Mouse (Mus musculus) thymus, postnatal 36 days (tissue): ENCODE results near the gene Cand2.
A peak's percentile ranks its signal among the peaks of the same experiment; 100 is the strongest.

Experiments
- DNase-seq, 2 experiments: peaks; one replicate each; pipeline ENCODE4 v3.0.0; 2022; ENCODE audit warnings: mixed read lengths in 2 of 2

The Cand2 gene

DNA sequence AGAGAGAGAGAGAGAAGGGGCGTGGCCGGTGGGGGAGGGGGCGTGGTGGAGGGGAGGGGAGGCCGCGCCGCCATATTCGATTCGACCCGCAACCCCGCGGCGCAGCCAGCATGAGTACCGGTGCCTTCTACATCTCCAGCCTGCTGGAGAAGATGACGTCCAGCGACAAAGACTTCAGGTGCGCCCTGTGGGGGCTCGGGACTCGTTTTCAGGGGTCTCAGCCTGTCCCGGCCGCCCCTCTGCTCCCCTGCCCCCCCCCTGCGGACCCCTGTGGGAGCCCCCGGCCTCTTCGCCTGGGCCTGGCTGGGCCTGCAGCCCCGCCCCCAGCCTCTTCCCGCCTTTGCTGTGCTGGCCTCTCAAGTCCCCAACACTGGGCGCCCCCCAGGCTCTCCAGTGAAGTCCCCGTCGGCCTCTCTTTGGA is at the start of gene Cand2:
Cand2 (plus strand) TSS at position 38 of the 421 bp plus-strand sequence.
- DNase-seq: peak; percentile 64 to 68

DNA sequence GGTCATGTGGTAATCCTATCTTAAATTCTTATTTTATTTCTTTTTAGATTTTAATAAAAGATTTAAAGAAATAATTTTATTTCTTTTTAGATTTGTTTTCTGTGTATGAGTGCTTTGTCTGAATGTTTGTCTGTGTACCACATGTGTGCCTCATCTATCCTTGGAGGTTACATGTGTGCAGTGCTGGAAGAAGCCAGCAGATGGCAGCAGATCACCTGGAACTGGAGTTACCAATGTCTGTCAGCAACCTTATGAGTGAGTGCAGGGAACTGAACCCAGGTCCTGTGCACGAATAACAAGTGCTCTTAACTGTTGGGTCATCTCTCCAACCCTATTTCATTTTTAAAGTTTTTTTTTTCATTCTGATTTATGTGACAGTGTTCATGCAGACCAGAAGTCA is 47.2 kb upstream of the Cand2 start:
- DNase-seq: peak; percentile 67 to 71

DNA sequence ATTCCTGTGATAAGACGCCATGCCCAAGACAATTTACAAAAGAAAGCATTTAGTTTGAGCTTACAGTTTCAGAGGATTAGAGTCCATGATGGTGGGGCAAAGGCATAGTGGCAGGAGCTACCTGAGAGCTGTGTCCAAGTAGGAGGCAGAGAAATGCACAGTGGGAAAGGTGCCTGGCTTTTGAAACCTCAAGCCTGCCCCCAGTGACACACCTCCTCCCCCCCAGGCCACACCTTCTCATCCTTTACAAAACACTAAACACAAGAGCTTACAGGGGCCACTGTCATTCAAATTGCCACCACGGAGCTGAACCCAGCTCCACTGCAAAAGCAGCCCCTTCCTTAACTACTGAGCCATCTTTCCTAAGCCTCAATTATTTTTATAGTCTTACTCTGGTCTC is 46.8 kb upstream of the Cand2 start:
- DNase-seq: no peak

DNA sequence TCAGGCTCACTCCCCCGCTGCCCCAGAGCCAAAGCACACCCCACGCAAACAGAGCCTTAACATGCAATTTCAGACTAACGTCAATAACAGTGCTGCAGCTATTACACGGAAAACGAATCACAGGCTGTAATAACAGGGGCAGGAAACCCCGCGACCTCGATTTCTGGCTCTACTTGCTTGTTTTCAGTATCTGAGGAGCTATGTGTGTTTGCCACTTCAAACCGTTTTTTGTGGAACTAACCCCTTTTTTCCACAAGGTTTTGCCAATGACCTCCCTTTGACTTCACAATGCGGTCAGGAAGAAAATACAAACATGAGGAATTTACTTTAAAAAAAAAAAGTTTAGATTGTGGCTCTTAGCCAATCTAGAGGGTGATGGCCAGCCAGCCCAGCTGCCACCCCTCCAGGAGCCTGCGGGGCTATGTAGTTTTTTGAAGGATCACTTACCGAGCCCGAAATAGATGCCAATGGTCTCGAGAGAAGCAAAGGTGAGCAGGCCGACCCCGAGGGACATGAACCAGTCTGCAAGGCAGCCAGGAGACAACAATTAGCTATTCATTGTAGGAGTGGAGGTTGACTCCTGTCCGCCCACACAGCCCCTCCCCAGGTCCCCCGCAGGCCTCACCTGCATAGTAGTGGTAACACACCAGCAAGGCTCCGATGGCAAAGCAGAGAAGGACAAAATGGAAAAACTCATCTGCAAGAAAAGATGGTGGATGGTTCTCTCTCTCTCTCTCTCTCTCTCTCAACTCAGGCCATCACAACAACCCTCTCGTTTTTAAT is 43.6 kb upstream of the Cand2 start:
- DNase-seq: no peak

DNA sequence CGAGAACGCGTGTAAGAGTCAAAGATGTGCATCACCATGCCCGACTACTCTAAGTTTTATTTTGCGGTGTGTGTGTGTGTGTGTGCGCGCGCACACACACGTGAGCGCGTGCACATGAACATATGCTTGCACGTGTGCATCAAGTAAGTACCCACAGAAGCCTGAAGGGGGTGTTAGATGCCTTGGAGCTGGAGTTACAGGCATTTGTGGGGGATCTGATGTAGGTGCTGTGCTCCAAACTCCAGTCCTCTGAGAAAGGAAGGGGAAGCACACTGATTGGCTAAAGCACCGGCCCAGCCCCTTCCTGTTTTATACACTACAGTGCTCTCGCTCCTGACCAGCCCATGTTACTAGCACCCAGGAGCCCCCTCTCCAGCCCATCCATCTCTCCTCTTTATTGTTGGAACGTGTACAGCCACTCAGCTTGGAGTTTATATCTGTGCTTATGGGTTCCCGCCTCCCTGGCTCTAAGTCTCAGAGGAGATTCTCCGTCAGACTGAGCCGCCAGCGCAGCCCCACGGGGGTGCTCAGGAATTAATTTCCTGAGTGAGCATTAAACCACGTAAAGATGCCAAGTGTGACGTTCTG is 41.9 kb upstream of the Cand2 start:
- DNase-seq: no peak

DNA sequence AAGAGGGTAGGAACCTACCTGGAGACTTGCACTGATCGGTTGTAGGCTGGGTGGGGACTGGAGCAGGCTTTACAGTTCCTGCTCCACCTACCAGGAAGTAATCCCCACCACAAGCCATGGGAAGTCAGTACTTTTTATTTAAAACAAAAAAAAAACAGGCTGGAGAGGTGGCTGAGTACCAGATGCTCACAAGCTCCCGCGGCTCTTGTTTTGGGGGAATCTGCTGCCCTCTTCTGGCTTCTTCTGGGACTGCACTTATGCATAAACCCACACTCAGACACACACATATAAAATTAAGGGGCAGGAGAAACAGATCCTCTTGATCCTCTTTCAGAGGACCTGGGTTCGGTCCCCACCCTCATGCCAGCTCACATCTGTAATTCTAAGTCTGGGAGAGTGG is 39.4 kb upstream of the Cand2 start:
- peak; percentile 26 to 30 for DNase-seq

DNA sequence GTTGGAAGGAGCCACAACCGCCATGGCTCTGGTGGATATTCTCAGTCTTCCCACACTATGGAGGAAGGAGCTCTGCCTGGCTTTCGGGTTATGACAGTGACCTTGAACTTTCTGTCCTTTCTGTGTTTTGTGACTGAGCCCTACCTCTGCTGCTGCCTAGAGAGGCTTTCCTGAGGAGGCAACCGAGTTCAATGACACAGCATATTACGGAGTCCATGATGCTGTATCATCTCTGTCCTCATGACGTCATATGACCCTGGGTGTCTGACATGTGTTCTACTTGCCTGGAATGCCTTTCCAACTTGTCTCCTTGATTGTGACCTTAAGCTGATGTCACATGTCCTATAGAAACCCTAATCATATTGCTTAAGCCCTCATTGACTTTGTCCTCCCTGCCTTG is 35.3 kb upstream of the Cand2 start:
- no peak for DNase-seq

DNA sequence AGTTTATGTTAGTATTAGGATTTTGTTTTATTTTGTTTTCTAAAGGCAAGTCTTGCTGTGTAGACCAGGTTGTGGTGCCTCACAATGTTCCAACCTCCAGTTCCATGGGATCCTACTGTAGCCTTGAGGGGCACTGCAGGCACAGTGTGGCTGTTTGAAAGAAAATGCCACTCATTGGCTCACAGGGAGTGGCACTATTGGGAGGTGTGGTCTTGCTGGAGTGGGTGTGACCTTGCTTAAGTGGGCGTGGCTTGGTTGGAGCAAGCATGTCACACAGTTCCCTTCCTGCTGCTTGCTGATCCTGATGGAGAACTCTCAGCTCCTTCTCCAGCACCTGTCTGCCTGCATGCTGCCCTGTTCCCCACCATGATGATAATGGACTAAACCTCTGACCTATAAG is 30.8 kb upstream of the Cand2 start:
- DNase-seq: no peak

DNA sequence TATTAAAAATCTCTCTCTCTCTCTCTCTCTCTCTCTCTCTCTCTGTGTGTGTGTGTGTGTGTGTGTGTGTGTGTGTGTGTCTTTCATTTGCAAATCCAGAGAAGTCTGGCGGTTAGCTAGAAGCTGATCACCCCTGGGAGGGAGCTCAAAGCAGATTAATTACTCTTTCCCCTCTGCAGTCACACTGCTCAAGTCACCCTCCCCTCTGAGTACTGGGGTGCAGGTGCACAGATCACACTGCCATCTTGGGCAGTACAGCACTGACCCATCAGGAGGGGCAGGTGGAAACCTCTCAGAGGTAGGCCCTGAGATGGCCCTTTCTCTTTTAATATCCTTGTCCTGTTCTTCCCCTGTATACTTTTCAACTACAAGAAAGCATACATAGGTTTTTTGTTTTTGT is 28.0 kb upstream of the Cand2 start:
- DNase-seq: no peak

DNA sequence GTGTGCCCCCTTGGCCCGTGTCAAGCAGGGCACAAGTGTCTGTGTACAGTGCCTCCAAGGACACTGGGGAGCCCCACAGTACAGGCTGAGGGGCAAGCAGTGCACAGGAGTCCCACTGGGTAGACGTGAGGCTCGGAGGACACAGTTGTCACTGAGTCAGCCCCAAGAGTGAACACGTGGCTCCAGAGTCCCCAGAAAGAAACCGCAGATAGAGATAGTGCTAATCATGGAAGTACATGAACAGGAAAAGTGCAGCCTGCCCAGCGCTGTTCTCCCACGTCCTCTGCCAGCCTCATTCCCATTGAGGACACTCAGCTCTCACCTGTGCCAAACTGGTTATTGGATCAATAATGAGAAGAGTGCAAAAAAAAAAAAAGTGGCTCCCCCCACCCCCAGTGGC is 18.8 kb upstream of the Cand2 start:
- no peak for DNase-seq

DNA sequence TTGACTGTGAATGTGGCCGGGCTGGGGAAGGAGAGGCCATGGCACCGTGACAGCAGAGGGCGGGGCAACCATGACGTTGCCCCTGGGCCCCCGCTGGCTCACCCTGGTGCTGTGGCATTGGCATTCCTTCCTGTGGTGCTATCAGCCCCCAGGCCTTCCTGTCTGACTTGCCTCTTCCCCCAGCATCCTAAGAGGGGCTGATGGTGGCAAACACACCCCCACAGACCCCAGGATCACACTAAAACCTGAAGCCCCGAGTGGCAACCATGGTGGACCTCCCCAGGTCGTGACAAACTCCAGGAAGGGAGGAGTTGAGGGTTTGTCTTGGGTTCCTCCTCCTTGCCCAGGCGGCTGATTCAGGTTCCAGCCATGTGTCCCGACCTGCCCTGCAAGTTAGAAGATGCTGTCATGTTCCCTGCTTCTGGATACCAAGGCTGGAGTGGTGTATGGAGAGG is 15.3 kb upstream of the Cand2 start:
- no peak for DNase-seq

DNA sequence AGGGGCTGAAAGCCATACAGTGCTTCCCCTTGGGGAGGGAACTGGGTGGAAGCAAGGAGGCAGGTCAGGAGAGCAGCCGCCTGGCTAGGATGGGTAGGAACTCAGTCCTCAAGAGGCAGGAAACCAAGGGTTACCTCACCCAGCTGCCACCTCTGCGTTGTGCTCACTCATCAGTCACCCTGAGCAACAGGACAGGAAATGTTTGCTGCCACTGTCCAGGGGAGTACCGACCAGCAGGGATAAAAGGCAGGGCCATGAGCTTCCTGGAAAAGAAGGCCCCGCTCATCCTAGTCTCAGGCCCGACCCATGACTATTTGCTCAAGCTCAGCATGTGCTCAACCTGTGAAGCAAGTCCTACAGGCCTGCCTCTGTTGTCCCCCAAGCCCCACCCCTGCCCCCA is 14.9 kb upstream of the Cand2 start:
- no peak for DNase-seq

DNA sequence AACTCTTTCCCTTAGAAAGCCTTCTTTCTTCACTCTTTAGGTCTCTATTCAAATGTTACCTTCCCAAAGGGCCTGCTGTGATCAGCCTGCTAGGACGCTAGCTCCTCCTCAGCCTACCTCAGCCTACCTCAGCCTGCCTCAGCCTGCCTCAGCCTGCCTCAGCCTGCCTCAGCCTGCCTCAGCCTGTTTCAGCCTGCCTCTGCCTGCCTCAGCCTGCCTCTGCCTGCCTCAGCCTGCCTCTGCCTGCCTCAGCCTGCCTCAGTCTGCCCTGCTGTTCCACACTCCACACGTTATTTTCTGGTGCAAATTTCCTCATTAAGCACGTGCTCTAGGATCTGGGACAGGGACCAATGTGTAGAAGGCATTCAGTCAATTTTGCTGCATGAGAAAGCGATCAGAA is 14.2 kb upstream of the Cand2 start:
- no peak for DNase-seq

DNA sequence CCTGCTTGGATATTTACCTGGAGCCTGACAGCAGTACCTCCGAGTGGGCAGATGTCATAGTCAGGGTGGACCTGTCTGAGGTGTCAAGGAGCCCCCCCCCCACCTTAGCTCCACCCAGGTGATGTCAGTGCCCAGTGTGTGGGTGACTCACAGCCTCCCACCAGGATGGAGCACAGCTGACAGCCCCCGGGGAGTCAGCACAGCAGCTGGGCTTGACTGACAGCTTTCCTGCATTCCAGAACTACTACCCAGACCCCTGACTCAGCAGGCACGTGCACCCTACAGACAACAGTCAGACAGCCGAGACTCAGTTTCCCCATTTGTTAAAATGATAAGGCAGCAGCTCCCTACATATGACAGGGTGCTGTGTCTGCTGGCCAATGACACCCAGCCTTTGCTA is 13.4 kb upstream of the Cand2 start:
- no peak for DNase-seq

DNA sequence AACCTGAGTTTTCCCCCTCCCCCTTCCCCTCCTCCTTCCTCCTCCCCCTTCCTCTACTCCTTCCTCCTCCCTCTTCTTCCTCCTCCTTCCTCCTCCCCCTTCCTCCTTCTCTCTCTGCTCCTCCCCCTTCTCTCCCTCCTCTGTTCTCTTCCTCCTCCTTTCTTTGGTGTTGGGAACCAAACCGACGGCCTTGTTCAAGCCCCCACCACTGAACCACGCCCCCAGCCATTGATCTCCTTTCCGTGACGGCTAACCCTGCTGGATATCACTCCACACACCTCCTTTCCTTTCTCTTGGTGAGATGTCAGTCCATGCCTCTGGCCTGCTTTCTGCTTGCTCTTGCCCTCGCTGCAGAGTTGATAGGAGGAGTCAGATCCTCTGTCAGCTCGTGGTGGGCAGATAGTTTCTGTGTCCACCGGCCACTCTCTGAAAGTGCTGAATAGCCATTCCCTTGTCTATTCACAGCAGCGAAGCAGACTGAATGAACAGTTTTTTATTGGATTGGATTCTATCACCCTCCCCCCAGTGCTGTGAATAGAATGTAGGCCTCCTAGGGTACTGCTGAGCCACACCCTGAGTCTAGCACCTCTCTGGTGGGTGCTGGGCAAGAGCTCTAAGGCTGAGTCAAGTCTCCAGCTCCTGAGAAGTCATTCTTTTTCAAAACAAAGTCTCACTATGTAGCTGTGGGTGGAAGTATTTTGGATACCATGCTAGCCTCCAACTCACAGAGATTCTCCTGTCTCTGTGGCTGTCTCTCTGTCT is 12.2 kb upstream of the Cand2 start, which contains the start of gene Tmem40:
Tmem40 (minus strand) TSS at position 416 of the 762 bp plus-strand sequence.
- DNase-seq: peak; percentile 42 to 55

DNA sequence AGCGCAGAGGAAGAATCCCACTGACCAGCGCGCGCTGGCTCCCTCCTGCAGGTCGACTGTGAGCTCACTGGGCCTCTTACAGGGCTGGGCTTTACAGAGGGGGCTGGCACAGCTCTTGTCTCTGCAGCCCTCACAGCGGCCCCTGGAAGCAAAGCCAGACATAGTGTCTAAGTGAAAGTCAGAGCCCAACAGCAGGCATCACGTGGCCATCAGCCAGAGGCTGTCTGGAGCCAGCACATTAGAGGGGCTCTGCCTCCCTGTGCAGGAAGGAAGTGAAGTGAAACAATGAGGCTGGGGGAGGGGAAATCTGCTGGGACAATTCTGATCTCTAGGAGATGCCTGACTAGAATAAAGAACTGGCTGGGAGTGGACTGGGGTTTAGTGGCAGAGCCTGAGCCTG is 10.2 kb upstream of the Cand2 start:
- DNase-seq: peak; percentile 63 to 77

DNA sequence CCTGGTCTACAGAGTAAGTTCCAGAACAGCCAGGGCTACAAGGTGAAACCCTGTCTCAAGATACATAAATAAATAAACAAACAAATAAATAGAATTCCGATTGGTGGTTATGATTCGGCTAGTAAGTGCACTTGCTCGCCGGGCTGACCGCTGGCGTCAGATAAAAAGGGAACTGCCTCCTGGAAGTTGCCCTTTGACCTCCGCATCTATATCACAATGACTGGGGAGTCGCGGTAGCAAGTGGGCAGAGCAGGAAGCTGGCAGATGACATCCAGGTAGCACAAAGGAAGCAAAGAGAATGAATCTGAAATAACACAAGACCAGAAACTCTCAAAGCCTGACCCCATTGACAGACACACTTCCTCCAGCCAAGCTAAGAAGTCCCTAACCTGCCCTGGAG is 7.0 kb upstream of the Cand2 start:
- no peak for DNase-seq

DNA sequence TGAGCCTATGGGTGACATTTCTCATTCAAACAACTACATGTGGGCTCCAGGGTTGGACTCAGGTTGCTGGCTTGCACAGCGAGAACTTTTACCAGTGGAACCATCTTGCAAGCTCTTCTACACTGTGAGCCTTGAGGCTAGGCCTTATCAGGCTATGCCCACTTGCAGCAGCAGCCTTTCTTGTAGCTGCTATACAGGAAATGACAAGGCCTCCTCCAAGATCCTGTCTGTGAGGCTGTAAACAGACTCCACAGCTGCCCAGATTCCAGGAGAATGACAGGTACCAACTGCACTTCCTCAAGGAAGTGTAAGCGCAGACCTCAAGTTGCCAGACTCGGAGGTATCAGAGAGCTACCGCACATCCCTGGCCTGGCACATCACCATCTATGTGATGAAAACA is 6.1 kb upstream of the Cand2 start:
- DNase-seq: no peak

DNA sequence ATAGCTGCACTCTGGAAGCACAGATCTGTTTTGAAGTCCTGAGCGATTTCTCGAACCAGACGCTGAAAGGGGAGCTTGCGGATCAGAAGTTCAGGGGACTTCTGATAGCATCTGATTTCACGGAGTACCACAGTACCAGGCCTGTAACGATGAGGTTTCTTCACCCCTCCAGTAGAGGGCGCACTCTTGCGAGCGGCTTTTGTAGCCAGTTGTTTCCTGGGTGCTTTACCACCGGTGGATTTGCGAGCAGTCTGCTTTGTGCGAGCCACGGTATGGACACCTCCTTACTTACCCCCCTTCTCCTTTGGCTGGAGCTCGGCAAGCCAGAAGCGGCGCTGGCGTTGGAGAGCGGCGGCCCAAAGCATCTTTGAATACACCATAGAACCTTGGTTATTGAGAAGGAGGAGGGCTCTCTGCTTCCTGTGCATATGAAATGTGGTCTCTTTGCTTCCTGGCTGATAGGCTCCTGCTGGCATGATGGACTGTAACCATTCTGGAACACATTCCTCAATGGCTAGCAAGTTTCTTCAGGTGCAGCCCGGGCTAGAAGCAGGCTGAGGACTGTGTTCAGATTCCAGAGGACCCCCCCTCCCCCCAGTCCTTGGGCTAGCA is 4.2 kb upstream of the Cand2 start:
- no peak for DNase-seq

DNA sequence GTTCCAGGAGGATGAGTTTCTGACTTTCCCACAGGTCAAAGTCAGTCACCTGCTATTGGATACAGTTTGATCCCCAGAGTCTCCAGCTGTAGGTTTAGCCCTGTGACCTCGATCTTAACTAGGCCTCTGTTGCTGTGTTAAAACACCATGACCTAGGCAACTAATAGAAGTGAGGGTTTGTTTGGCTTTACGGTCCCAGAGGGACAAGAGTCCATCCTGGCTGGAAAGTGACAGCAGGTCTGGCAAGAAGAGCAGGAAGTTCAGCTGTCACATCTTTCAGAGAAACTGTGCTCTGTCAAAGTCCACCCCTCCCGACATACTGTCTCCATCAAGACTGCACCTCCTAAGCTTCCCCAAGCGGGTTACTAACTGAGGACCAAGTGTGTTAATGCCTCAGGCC is 3.5 kb upstream of the Cand2 start:
- DNase-seq: no peak

DNA sequence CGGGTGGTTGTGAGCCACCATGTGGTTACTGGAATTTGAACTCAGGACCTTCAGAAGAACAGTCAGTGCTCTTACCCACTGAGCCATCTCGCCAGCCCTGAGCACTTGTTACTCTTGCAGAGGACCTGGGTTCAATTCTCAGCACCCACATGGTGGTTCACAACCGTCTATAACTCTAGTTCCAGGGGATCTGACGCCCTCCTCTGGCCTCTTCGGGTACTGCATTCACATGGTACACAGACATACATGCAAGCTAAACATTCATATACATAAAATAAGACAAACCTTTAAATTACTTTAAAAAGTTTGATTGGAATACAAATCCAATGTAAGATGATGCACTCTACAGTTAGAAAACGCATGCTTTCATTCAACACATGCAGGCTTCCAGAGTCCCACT is 2.1 kb upstream of the Cand2 start:
- DNase-seq: peak in 1 of 2 experiments; percentile 31

DNA sequence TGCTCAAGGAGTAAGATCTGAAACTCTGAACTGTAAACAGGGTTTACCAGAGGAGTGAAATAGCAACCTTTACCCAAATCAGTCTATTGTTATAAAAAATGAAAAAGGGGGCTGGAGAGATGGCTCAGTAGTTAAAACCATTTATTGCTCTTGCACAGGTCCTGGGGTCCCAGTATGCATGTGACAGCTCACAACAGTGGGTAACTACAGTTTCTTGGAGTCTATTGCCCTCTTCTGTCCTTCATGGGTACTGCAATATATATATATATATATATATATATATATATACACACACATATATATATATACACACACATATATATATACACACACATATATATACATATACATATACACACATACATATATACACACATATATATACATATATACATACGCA is 1.7 kb upstream of the Cand2 start:
- no peak for DNase-seq

DNA sequence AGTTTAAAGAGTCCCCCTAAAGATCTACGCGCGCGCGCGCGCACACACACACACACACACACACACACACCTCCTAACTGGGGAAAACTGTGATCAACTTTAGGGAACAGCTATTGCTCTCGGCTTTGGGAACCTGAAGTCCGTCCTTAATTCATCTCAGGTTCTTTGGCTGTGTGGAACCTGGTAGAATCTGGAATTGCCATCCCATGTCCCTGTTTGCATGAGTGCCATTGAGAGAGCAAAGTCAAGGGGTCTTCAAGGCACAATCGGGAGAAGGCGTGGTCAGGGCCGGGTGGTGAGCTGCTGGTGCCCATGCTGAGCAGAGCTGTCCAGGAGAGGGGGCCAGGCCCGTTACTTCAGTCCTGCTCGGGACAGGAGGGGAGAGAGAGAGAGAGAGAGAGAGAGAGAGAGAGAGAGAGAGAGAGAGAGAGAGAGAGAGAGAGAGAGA is 348 bp upstream of the Cand2 start:
- DNase-seq: peak; percentile 39 to 48
